Mouse (Mus musculus): ENCODE results near the gene Dvl1. TPM values are rescaled to one million over a fixed set of nuclear protein-coding genes. Genes with fewer than 3 reads are reported as not detected.

Dvl1 gene
- total and polyA plus RNA-seq, 3 experiments, result 23.9 to 55.1 (median 25.8) TPM

DNA sequence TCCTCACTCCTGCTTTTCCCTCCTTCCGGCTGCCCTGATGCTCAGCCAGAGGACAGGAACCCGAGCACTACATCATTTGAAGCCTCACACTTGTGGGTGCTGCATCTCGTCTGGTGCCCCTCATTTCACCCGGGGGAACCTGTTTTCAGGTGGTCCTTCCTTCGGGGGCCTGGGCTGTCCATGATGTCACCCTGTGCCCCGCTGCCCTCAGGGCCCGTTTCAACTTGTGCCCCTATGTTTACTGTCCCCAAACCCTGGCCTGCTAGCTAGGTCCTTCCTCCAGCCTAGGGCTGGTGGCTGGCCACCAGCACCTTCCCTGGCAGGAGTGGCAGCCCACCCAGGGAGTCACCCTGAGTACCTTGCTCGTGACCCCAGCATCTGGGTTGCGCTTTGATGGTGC, 58.9 kb downstream of the Dvl1 start:
- Histone ChIP-seq H3K4me2 (ENCODE audit: insufficient read depth, low read depth, poor library complexity, severe bottlenecking) (no peak overlapping the region), H3K79me2 (replicated peaks; ENCODE audit: control insufficient read depth, extremely low read depth, insufficient read depth, poor library complexity, severe bottlenecking) (no peaks in the 10 kb centered on the region), H3K36me3 (replicated peaks in 1 of 2; ENCODE audit: control insufficient read depth in 1 of 2, insufficient read depth in 1 of 2, low read length in 1 of 2) (peaks cover 34 to 67% of the 10 kb centered on the region in 2 experiments), H3K9me3 (replicated peaks; ENCODE audit: low read length) (no peaks in the 10 kb centered on the region), H3K27ac (ENCODE audit: insufficient read depth, low read depth) (no peak overlapping the region), H3K27me3 (replicated peaks) (no peaks in the 10 kb centered on the region), H3K9ac (ENCODE audit: insufficient read depth, low read depth) (no peak overlapping the region), H3K4me1 (ENCODE audit: control insufficient read depth in 1 of 2, insufficient read depth in 2 of 2) (0 out of 4 replicates have a peak, but pooled peaks cover 0 to 2% of the 10 kb centered on the region in 2 experiments), H3K4me3 (replicated peaks in 1 of 3; ENCODE audit: low read depth in 2 of 3, low read length in 2 of 3, poor library complexity in 1 of 3) (no peak overlapping the region)
- in situ Hi-C loops (cut with MboI; ENCODE audit: low pct_ligation_motif_present, low pct_unique_long_range_greater_than_20kb, low sequenced_read_pairs), result no loop called here
- dilution Hi-C loops (cut with MboI; ENCODE audit: extremely low pct_ligation_motif_present, extremely low pct_unique_long_range_greater_than_20kb, low sequenced_read_pairs), result no loop called here
- no peak for DNase-seq (ENCODE audit: extremely low read depth)
- TF ChIP-seq EP300 (IDR thresholded peaks at IDR 0.05; ENCODE audit: low read length) (no peak), TCF12 (IDR thresholded peaks at IDR 0.05; ENCODE audit: low read depth, low read length) (no peak), UBTF (IDR thresholded peaks at IDR 0.05; ENCODE audit: low read depth, low read length) (no peak)

DNA sequence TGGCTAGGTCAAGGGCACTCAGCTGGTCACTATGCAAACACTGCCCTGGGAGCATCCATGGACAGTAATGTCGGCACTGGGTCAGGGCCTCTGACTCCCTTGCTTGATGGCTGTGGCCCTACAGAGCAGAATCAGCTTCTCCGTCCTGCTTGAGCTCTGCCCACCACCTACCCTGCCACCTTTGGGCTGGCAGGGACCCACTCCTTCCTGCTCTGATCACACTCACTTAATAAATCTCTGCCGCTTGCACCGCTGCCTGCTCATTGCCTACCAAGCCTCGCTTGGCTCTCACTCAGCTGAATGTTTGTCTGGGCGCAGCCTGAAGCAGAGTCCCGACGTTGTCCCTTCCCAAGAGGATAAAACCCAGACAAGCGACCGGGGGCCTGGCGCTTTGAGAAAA, 59.8 kb downstream of the Dvl1 start:
- Histone ChIP-seq H3K4me3 (replicated peaks in 1 of 3; ENCODE audit: low read depth in 2 of 3, low read length in 2 of 3, poor library complexity in 1 of 3) (no peak overlapping the region), H3K27me3 (replicated peaks) (no peaks in the 10 kb centered on the region), H3K27ac (ENCODE audit: insufficient read depth, low read depth) (no peak overlapping the region), H3K9ac (ENCODE audit: insufficient read depth, low read depth) (no peak overlapping the region), H3K36me3 (replicated peaks in 1 of 2; ENCODE audit: control insufficient read depth in 1 of 2, insufficient read depth in 1 of 2, low read length in 1 of 2) (peaks cover 26 to 58% of the 10 kb centered on the region in 2 experiments), H3K9me3 (replicated peaks; ENCODE audit: low read length) (no peaks in the 10 kb centered on the region), H3K79me2 (replicated peaks; ENCODE audit: control insufficient read depth, extremely low read depth, insufficient read depth, poor library complexity, severe bottlenecking) (no peaks in the 10 kb centered on the region), H3K4me2 (ENCODE audit: insufficient read depth, low read depth, poor library complexity, severe bottlenecking) (no peak overlapping the region), H3K4me1 (ENCODE audit: control insufficient read depth in 1 of 2, insufficient read depth in 2 of 2) (0 out of 4 replicates have a peak, but pooled peaks cover 0 to 2% of the 10 kb centered on the region in 2 experiments)
- dilution Hi-C loops (cut with MboI; ENCODE audit: extremely low pct_ligation_motif_present, extremely low pct_unique_long_range_greater_than_20kb, low sequenced_read_pairs) (no loop called here), in situ Hi-C loops (cut with MboI; ENCODE audit: low pct_ligation_motif_present, low pct_unique_long_range_greater_than_20kb, low sequenced_read_pairs) (no loop called here)
- no peak for DNase-seq (ENCODE audit: extremely low read depth)
- TF ChIP-seq CHD2 (IDR thresholded peaks at IDR 0.05; ENCODE audit: low read length) (no peak), TBP (conservative IDR thresholded peaks at IDR 0.05; ENCODE audit: low read depth, low read length) (no peak), POLR2AphosphoS2 (IDR thresholded peaks at IDR 0.05; ENCODE audit: low read depth, low read length) (no peak), TCF12 (IDR thresholded peaks at IDR 0.05; ENCODE audit: low read depth, low read length) (no peak), EP300 (IDR thresholded peaks at IDR 0.05; ENCODE audit: low read length) (no peak), JUN (IDR thresholded peaks at IDR 0.05; ENCODE audit: insufficient read depth, low read depth, low read length) (no peak), MXI1 (IDR thresholded peaks at IDR 0.05; ENCODE audit: low read depth, low read length) (no peak), CHD1 (IDR thresholded peaks at IDR 0.05; ENCODE audit: low read depth, low read length) (no peak), RAD21 (IDR thresholded peaks at IDR 0.05; ENCODE audit: low read depth, low read length) (no peak)

DNA sequence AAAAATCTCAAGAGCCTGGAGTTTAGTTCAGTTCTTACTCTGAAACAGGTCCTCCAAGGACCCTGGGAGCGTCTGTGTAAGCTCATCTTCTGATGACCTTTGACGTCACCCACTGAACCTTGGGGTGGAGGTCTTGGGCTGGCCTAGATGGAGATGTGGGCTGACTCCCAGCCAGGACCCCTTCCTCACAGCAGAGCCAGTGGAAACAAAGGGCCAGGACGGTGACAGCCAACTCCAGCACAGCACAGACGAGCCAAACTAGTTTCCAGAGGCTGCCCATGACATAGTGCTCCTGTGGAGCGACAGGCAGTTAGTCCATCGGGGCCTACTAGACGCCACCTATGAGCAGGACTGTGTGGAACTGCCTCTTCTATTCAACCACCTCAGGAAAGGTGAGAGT, 61.1 kb downstream of the Dvl1 start:
- TF ChIP-seq BHLHE40 (IDR thresholded peaks at IDR 0.05; ENCODE audit: low read depth, low read length) (no peak), JUND (conservative IDR thresholded peaks at IDR 0.05; ENCODE audit: low read depth, low read length) (no peak), CHD1 (IDR thresholded peaks at IDR 0.05; ENCODE audit: low read depth, low read length) (no peak), NRF1 (IDR thresholded peaks at IDR 0.05; ENCODE audit: low read depth, low read length) (no peak), NELFE (IDR thresholded peaks at IDR 0.05; ENCODE audit: low read depth, low read length) (no peak), MAX (IDR thresholded peaks at IDR 0.05; ENCODE audit: low read length) (no peak), RAD21 (IDR thresholded peaks at IDR 0.05; ENCODE audit: low read depth, low read length) (no peak)
- no peaks in the 10 kb centered on the region for H3K79me2 ChIP-seq (replicated peaks; ENCODE audit: control insufficient read depth, extremely low read depth, insufficient read depth, poor library complexity, severe bottlenecking)
- in situ Hi-C loops (cut with MboI; ENCODE audit: low pct_ligation_motif_present, low pct_unique_long_range_greater_than_20kb, low sequenced_read_pairs) (no loop called here), dilution Hi-C loops (cut with MboI; ENCODE audit: extremely low pct_ligation_motif_present, extremely low pct_unique_long_range_greater_than_20kb, low sequenced_read_pairs) (no loop called here)
- H3K4me3 ChIP-seq (replicated peaks in 1 of 3; ENCODE audit: low read depth in 2 of 3, low read length in 2 of 3, poor library complexity in 1 of 3), result no peak overlapping the region
- H3K4me2 ChIP-seq (ENCODE audit: insufficient read depth, low read depth, poor library complexity, severe bottlenecking), result no peak overlapping the region
- H3K27ac ChIP-seq (ENCODE audit: insufficient read depth, low read depth), result no peak overlapping the region
- no peaks in the 10 kb centered on the region for H3K9me3 ChIP-seq (replicated peaks; ENCODE audit: low read length)
- peaks cover 15 to 46% of the 10 kb centered on the region in 2 experiments for H3K36me3 ChIP-seq (replicated peaks in 1 of 2; ENCODE audit: control insufficient read depth in 1 of 2, insufficient read depth in 1 of 2, low read length in 1 of 2)
- H3K9ac ChIP-seq (ENCODE audit: insufficient read depth, low read depth), result no peak overlapping the region
- no peaks in the 10 kb centered on the region for H3K27me3 ChIP-seq (replicated peaks)
- DNase-seq (ENCODE audit: extremely low read depth), result no peak
- 0 out of 4 replicates have a peak, but pooled peaks cover 0 to 2% of the 10 kb centered on the region in 2 experiments for H3K4me1 ChIP-seq (ENCODE audit: control insufficient read depth in 1 of 2, insufficient read depth in 2 of 2)

Measured in CH12.LX (cell line).